Comparison of ENCODE assay signal across 11 mouse cellular contexts in the genomic region with DNA sequence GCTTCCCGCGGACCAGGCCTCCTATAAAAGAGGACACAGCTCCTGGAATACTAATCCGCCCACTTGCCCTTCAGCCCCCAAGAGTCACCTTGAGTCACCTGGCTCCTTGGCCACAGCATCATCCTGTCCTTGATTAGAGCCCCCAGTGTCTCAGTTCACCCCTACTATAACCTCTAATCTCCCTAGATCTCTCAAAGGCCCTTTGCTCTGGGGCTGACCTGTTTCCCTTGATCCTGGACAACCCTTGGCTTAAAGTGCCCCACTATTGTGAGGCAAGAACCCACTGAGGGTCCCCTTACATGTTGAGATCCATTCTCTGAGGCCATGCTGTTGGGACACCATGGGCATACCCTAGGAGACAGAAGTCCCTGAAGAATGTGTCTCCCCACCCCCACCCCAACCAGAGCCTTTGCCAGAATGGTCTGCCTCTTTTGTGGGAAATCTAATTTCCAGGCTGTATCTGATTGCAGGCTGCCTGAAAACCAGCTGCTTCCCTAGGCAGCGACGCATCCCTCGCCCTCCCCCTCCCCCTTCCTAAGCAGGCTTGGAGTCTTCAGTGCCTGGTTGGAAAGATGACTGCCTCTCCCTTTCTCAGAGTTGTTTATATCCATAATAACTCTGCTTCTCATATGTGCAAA. TPM values are rescaled to one million over a fixed set of nuclear protein-coding genes. Genes with fewer than 3 reads are reported as not detected.
DNase-seq lines count a peak whose midpoint lies in the region; ATAC-seq lines count a peak whose summit lies in the region.
"Had no signal": no experiment of that assay in that cellular context is flagged by ENCODE, and none has a peak within 500 bp of the region (broad histone marks: within the 10 kb centered on the region; RNA-seq: fewer than 3 reads in every experiment).

No protein-coding gene starts in this region.

- DNase-seq in neural tube, embryonic 11.5 days (ENCODE audit: low spot score): peak; percentile 73
- no peak for DNase-seq in neural tube, embryonic 10.5 days (ENCODE audit: extremely low spot score, low spot score)
- peak; percentile 63 for DNase-seq in midbrain, embryonic 10.5 days (ENCODE audit: low spot score)
- no peak for DNase-seq in testis, postnatal 14 days (ENCODE audit: low spot score)
- DNase-seq in natural killer cell, adult 2 months (ENCODE audit: low spot score in 2 of 2): no peak
- DNase-seq in spleen, postnatal 36 days (ENCODE audit: low spot score in 2 of 2): no peak
- DNase-seq: heart, postnatal 4 days had no signal

- no peaks in the 10 kb centered on the region for H3K27me3 ChIP-seq in neural tube, embryonic 11.5 days (ENCODE audit: control insufficient read depth, insufficient read depth, low read length)
- no peaks in the 10 kb centered on the region for H3K27me3 ChIP-seq in forebrain, embryonic 13.5 days
- no peaks in the 10 kb centered on the region for H3K27me3 ChIP-seq in midbrain, embryonic 10.5 days (ENCODE audit: low read depth, poor library complexity, severe bottlenecking)
- no peaks in the 10 kb centered on the region for H3K27me3 ChIP-seq in stomach, embryonic 16.5 days (ENCODE audit: control insufficient read depth, insufficient read depth, low read length)

- 0 out of 2 replicates have a peak overlapping the region, but pooled peaks have one; percentile 5 for H3K9ac ChIP-seq in neural tube, embryonic 11.5 days (ENCODE audit: low read length)
- 0 out of 2 replicates have a peak overlapping the region, but pooled peaks have one; percentile 26 for H3K9ac ChIP-seq in forebrain, embryonic 13.5 days
- H3K9ac ChIP-seq in stomach, embryonic 16.5 days (ENCODE audit: low read length): no peak overlapping the region

- H3K36me3 ChIP-seq in neural tube, embryonic 11.5 days (ENCODE audit: control insufficient read depth, insufficient read depth, low read length): no peaks in the 10 kb centered on the region
- H3K36me3 ChIP-seq in forebrain, embryonic 13.5 days (ENCODE audit: poor library complexity, severe bottlenecking): no peaks in the 10 kb centered on the region
- no peaks in the 10 kb centered on the region for H3K36me3 ChIP-seq in midbrain, embryonic 10.5 days
- no peaks in the 10 kb centered on the region for H3K36me3 ChIP-seq in stomach, embryonic 16.5 days (ENCODE audit: control insufficient read depth, insufficient read depth, low read length)
- H3K36me3 ChIP-seq: G1E had no signal

- H3K4me2 ChIP-seq in neural tube, embryonic 11.5 days (ENCODE audit: low read depth): no peak overlapping the region
- H3K4me2 ChIP-seq in forebrain, embryonic 13.5 days: peak overlapping the region; percentile 10
- H3K4me2 ChIP-seq in stomach, embryonic 16.5 days (ENCODE audit: low read depth, low read length): no peak overlapping the region

- H3K27ac ChIP-seq in neural tube, embryonic 11.5 days (ENCODE audit: low read depth, low read length): peak overlapping the region; percentile 85
- peak overlapping the region; percentile 89 for H3K27ac ChIP-seq in forebrain, embryonic 13.5 days
- H3K27ac ChIP-seq in midbrain, embryonic 10.5 days (replicated peaks): peak overlapping the region; percentile 93
- peak overlapping the region; percentile 72 for H3K27ac ChIP-seq in stomach, embryonic 16.5 days (ENCODE audit: low read length)

- ATAC-seq in neural tube, embryonic 11.5 days (ENCODE audit: insufficient read depth, low FRiP score, low TSS enrichment): peak; percentile 60; the same call in 1 of the 2 replicates
- ATAC-seq in forebrain, embryonic 13.5 days: peak; percentile 51
- peak; percentile 51; the same call in 1 of the 2 replicates for ATAC-seq in stomach, embryonic 16.5 days (ENCODE audit: insufficient read depth, low FRiP score)

- H3K4me3 ChIP-seq in neural tube, embryonic 11.5 days (ENCODE audit: low read depth, low read length): no peak overlapping the region
- no peak overlapping the region for H3K4me3 ChIP-seq in forebrain, embryonic 13.5 days
- no peak overlapping the region; the same call in 1 of the 2 replicates for H3K4me3 ChIP-seq in midbrain, embryonic 10.5 days
- no peak overlapping the region for H3K4me3 ChIP-seq in stomach, embryonic 16.5 days (replicated peaks; ENCODE audit: low read length)
- H3K4me3 ChIP-seq: erythroblast, embryonic 14.5 days had no signal

- H3K9me3 ChIP-seq in neural tube, embryonic 11.5 days (ENCODE audit: control insufficient read depth, low read length): no peaks in the 10 kb centered on the region
- H3K9me3 ChIP-seq in forebrain, embryonic 13.5 days (replicated peaks): no peaks in the 10 kb centered on the region
- H3K9me3 ChIP-seq in midbrain, embryonic 10.5 days (replicated peaks): no peaks in the 10 kb centered on the region
- no peaks in the 10 kb centered on the region for H3K9me3 ChIP-seq in stomach, embryonic 16.5 days (replicated peaks; ENCODE audit: control insufficient read depth, low read length)
- H3K9me3 ChIP-seq: G1E had no signal

- 42% methylated on average over 6 of the region's 6 CpGs for whole genome bisulfite sequencing in neural tube, embryonic 11.5 days
- 37% methylated on average over 6 of the region's 6 CpGs for WGBS in forebrain, embryonic 13.5 days
- 41% methylated on average over 6 of the region's 6 CpGs for WGBS in midbrain, embryonic 10.5 days
- WGBS in stomach, embryonic 16.5 days: 56% methylated on average over 6 of the region's 6 CpGs

- peaks cover 55% of the 10 kb centered on the region for H3K4me1 ChIP-seq in neural tube, embryonic 11.5 days (ENCODE audit: control insufficient read depth, insufficient read depth, low read length)
- peaks cover 85% of the 10 kb centered on the region for H3K4me1 ChIP-seq in forebrain, embryonic 13.5 days
- H3K4me1 ChIP-seq in midbrain, embryonic 10.5 days: peaks cover 94% of the 10 kb centered on the region
- peaks cover 31% of the 10 kb centered on the region for H3K4me1 ChIP-seq in stomach, embryonic 16.5 days (ENCODE audit: control insufficient read depth, insufficient read depth, low read length)

RNA-seq across cellular contexts. Expression of gene Arvcf, which starts 33.8 kb away (rescaled TPM):
- polyA plus RNA-seq in neural tube, embryonic 11.5 days (2014; fragmentation: Nextera tagmentation; extraction: Ambion mirVana): 81.6 and 82.2 TPM in 2 replicates
- polyA plus RNA-seq in forebrain, embryonic 13.5 days (2015; fragmentation: Nextera tagmentation; extraction: Ambion mirVana): 77.2 and 95.0 TPM in 2 replicates
- 110 and 133 TPM in 2 replicates for polyA plus RNA-seq in midbrain, embryonic 10.5 days (2016; fragmentation: Nextera tagmentation; extraction: Ambion mirVana)
- 25.3 and 26.0 TPM in 2 replicates for polyA plus RNA-seq in stomach, embryonic 16.5 days (2015; fragmentation: Nextera tagmentation; extraction: Ambion mirVana)

RNA-seq across cellular contexts. Expression of gene Tango2, which starts 33.8 kb away (rescaled TPM):
- polyA plus RNA-seq in neural tube, embryonic 11.5 days (2014; fragmentation: Nextera tagmentation; extraction: Ambion mirVana): 43.4 and 49.8 TPM in 2 replicates
- 59.2 and 63.2 TPM in 2 replicates for polyA plus RNA-seq in forebrain, embryonic 13.5 days (2015; fragmentation: Nextera tagmentation; extraction: Ambion mirVana)
- 40.1 and 45.2 TPM in 2 replicates for polyA plus RNA-seq in midbrain, embryonic 10.5 days (2016; fragmentation: Nextera tagmentation; extraction: Ambion mirVana)
- polyA plus RNA-seq in stomach, embryonic 16.5 days (2015; fragmentation: Nextera tagmentation; extraction: Ambion mirVana): 27.6 and 32.7 TPM in 2 replicates

RNA-seq across cellular contexts. Expression of gene Txnrd2, which starts 44.4 kb away (rescaled TPM):
- 20.4 TPM in 2 replicates for polyA plus RNA-seq in neural tube, embryonic 11.5 days (2014; fragmentation: Nextera tagmentation; extraction: Ambion mirVana)
- polyA plus RNA-seq in forebrain, embryonic 13.5 days (2015; fragmentation: Nextera tagmentation; extraction: Ambion mirVana): 23.4 and 25.1 TPM in 2 replicates
- 30.6 and 30.7 TPM in 2 replicates for polyA plus RNA-seq in midbrain, embryonic 10.5 days (2016; fragmentation: Nextera tagmentation; extraction: Ambion mirVana)
- 19.2 and 23.7 TPM in 2 replicates for polyA plus RNA-seq in stomach, embryonic 16.5 days (2015; fragmentation: Nextera tagmentation; extraction: Ambion mirVana)

RNA-seq across cellular contexts. Expression of gene Comt, which starts 44.9 kb away (rescaled TPM):
- 60.8 and 64.0 TPM in 2 replicates for polyA plus RNA-seq in neural tube, embryonic 11.5 days (2014; fragmentation: Nextera tagmentation; extraction: Ambion mirVana)
- polyA plus RNA-seq in forebrain, embryonic 13.5 days (2015; fragmentation: Nextera tagmentation; extraction: Ambion mirVana): 64.0 and 70.1 TPM in 2 replicates
- 62.0 and 66.0 TPM in 2 replicates for polyA plus RNA-seq in midbrain, embryonic 10.5 days (2016; fragmentation: Nextera tagmentation; extraction: Ambion mirVana)
- polyA plus RNA-seq in stomach, embryonic 16.5 days (2015; fragmentation: Nextera tagmentation; extraction: Ambion mirVana): 105 and 119 TPM in 2 replicates

Comparison
In these comparisons a context has a peak if more than half of its experiments do, and no peak if none do; other contexts are left out.
1. DNase-seq: peak in neural tube, embryonic 11.5 days (single experiment) and midbrain, embryonic 10.5 days (single experiment); none in neural tube, embryonic 10.5 days (single experiment), testis, postnatal 14 days (single experiment), natural killer cell, adult 2 months (0 of 2) and spleen, postnatal 36 days (0 of 2).
2. Peak in every context shown above with its lines, with median percentiles within 50 percentile points of each other: ATAC-seq and H3K27ac ChIP-seq.